Mouse (Mus musculus): ENCODE measurements around the gene Hnrnph3. TPM values are rescaled to one million over a fixed set of nuclear protein-coding genes. Genes with fewer than 3 reads are reported as not detected.

Hnrnph3 gene
- polyA plus RNA-seq, 1 experiment from 2014 or later, result 101 TPM

GRCm38 (mm10) chr10:63025491-63026011 lies 1.5 kb upstream of the Hnrnph3 start:
- H3K9me3 ChIP-seq (ENCODE audit: control insufficient read depth, low read length), result no peaks in the 10 kb centered on the region
- H3K4me3 ChIP-seq (replicated peaks; ENCODE audit: low read depth, low read length), result peak overlapping the region; percentile 94
- peak overlapping the region; percentile 100 for H3K27ac ChIP-seq (replicated peaks; ENCODE audit: low read depth, low read length)
- no peaks in the 10 kb centered on the region for H3K27me3 ChIP-seq (ENCODE audit: control insufficient read depth, insufficient read depth, low read length)
- H3K4me2 ChIP-seq (ENCODE audit: low read length), result peak overlapping the region; percentile 83
- DNase-seq (peak; percentile 78), ATAC-seq (ENCODE audit: low FRiP score, low TSS enrichment) (no peak)
- peaks cover 46% of the 10 kb centered on the region for H3K4me1 ChIP-seq (ENCODE audit: control insufficient read depth, insufficient read depth, low read length)
- under 1% methylated on average over 6 of the region's 6 CpGs for WGBS
- H3K9ac ChIP-seq (replicated peaks; ENCODE audit: low read length), result peak overlapping the region; percentile 100; the same call in 1 of the 2 replicates
- no peaks in the 10 kb centered on the region for H3K36me3 ChIP-seq (ENCODE audit: control insufficient read depth, insufficient read depth, low read length)

- ATAC-seq (ENCODE audit: low FRiP score, low TSS enrichment), result no peak
These were observed 999 bp upstream of the Hnrnph3 start for GRCm38 (mm10) chr10:63025016-63025415.

GRCm38 (mm10) chr10:63024580-63024910 lies 528 bp upstream of the Hnrnph3 start:
- ATAC-seq (ENCODE audit: low FRiP score, low TSS enrichment) (peak; percentile 28), DNase-seq (peak; percentile 78)
- Histone ChIP-seq H3K4me1 (ENCODE audit: control insufficient read depth, insufficient read depth, low read length) (peaks cover 51% of the 10 kb centered on the region), H3K9me3 (ENCODE audit: control insufficient read depth, low read length) (no peaks in the 10 kb centered on the region), H3K4me3 (replicated peaks; ENCODE audit: low read depth, low read length) (peak overlapping the region; percentile 94), H3K27ac (replicated peaks; ENCODE audit: low read depth, low read length) (peak overlapping the region; percentile 100), H3K4me2 (ENCODE audit: low read length) (peak overlapping the region; percentile 83), H3K36me3 (ENCODE audit: control insufficient read depth, insufficient read depth, low read length) (no peaks in the 10 kb centered on the region), H3K9ac (replicated peaks; ENCODE audit: low read length) (peak overlapping the region; percentile 100), H3K27me3 (ENCODE audit: control insufficient read depth, insufficient read depth, low read length) (no peaks in the 10 kb centered on the region)
- under 1% methylated on average over 8 of the region's 8 CpGs for WGBS

More at GRCm38 (mm10) chr10:63025016-63025415, 999 bp upstream of the Hnrnph3 start:
- Histone ChIP-seq H3K4me2 (ENCODE audit: low read length) (peak overlapping the region; percentile 83), H3K9me3 (ENCODE audit: control insufficient read depth, low read length) (no peaks in the 10 kb centered on the region), H3K4me1 (ENCODE audit: control insufficient read depth, insufficient read depth, low read length) (peaks cover 51% of the 10 kb centered on the region), H3K9ac (replicated peaks; ENCODE audit: low read length) (peak overlapping the region; percentile 100), H3K4me3 (replicated peaks; ENCODE audit: low read depth, low read length) (peak overlapping the region; percentile 94), H3K36me3 (ENCODE audit: control insufficient read depth, insufficient read depth, low read length) (no peaks in the 10 kb centered on the region), H3K27me3 (ENCODE audit: control insufficient read depth, insufficient read depth, low read length) (no peaks in the 10 kb centered on the region), H3K27ac (replicated peaks; ENCODE audit: low read depth, low read length) (peak overlapping the region; percentile 100)
- WGBS, result 5% methylated on average over 2 of the region's 2 CpGs
- DNase-seq, result peak; percentile 55

- Histone ChIP-seq H3K4me3 (replicated peaks; ENCODE audit: low read depth, low read length) (peak overlapping the region; percentile 94), H3K4me2 (ENCODE audit: low read length) (peak overlapping the region; percentile 83), H3K27me3 (ENCODE audit: control insufficient read depth, insufficient read depth, low read length) (no peaks in the 10 kb centered on the region), H3K27ac (replicated peaks; ENCODE audit: low read depth, low read length) (peak overlapping the region; percentile 100), H3K36me3 (ENCODE audit: control insufficient read depth, insufficient read depth, low read length) (no peaks in the 10 kb centered on the region), H3K4me1 (ENCODE audit: control insufficient read depth, insufficient read depth, low read length) (peaks cover 58% of the 10 kb centered on the region), H3K9me3 (ENCODE audit: control insufficient read depth, low read length) (no peaks in the 10 kb centered on the region), H3K9ac (replicated peaks; ENCODE audit: low read length) (peak overlapping the region; percentile 100)
- DNase-seq, result peak; percentile 82
- WGBS, result under 1% methylated on average over 68 of the region's 68 CpGs
- peak; percentile 15 for ATAC-seq (ENCODE audit: low FRiP score, low TSS enrichment)
These were observed 782 bp downstream of the Hnrnph3 start for GRCm38 (mm10) chr10:63023121-63023748.

- H3K9ac ChIP-seq (replicated peaks; ENCODE audit: low read length), result peak overlapping the region; percentile 100
- peaks cover 58% of the 10 kb centered on the region for H3K4me1 ChIP-seq (ENCODE audit: control insufficient read depth, insufficient read depth, low read length)
- peaks cover 4% of the 10 kb centered on the region for H3K36me3 ChIP-seq (ENCODE audit: control insufficient read depth, insufficient read depth, low read length)
- WGBS, result under 1% methylated on average over 27 of the region's 27 CpGs
- peak overlapping the region; percentile 94 for H3K4me3 ChIP-seq (replicated peaks; ENCODE audit: low read depth, low read length)
- ATAC-seq (ENCODE audit: low FRiP score, low TSS enrichment) (no peak), DNase-seq (peak; percentile 49)
- H3K27me3 ChIP-seq (ENCODE audit: control insufficient read depth, insufficient read depth, low read length), result no peaks in the 10 kb centered on the region
- H3K27ac ChIP-seq (replicated peaks; ENCODE audit: low read depth, low read length), result peak overlapping the region; percentile 100
- peak overlapping the region; percentile 83 for H3K4me2 ChIP-seq (ENCODE audit: low read length)
- no peaks in the 10 kb centered on the region for H3K9me3 ChIP-seq (ENCODE audit: control insufficient read depth, low read length)
These were observed 1.4 kb downstream of the Hnrnph3 start for GRCm38 (mm10) chr10:63022541-63023120.

GRCm38 (mm10) chr10:63021702-63022101 lies 2.3 kb downstream of the Hnrnph3 start:
- DNase-seq, result no peak

GRCm38 (mm10) chr10:63019304-63019703 lies 4.7 kb downstream of the Hnrnph3 start:
- Histone ChIP-seq H3K9ac (replicated peaks; ENCODE audit: low read length) (no peak overlapping the region), H3K27ac (replicated peaks; ENCODE audit: low read depth, low read length) (no peak overlapping the region), H3K4me1 (ENCODE audit: control insufficient read depth, insufficient read depth, low read length) (peaks cover 34% of the 10 kb centered on the region), H3K27me3 (ENCODE audit: control insufficient read depth, insufficient read depth, low read length) (no peaks in the 10 kb centered on the region), H3K4me2 (ENCODE audit: low read length) (peak overlapping the region; percentile 27), H3K4me3 (replicated peaks; ENCODE audit: low read depth, low read length) (no peak overlapping the region), H3K9me3 (ENCODE audit: control insufficient read depth, low read length) (no peaks in the 10 kb centered on the region), H3K36me3 (ENCODE audit: control insufficient read depth, insufficient read depth, low read length) (peaks cover 38% of the 10 kb centered on the region)
- 82% methylated on average over 6 of the region's 6 CpGs for WGBS
- DNase-seq (no peak), ATAC-seq (ENCODE audit: low FRiP score, low TSS enrichment) (no peak)

More at GRCm38 (mm10) chr10:63021702-63022101, 2.3 kb downstream of the Hnrnph3 start:
- H3K36me3 ChIP-seq (ENCODE audit: control insufficient read depth, insufficient read depth, low read length), result peaks cover 14% of the 10 kb centered on the region
- H3K4me1 ChIP-seq (ENCODE audit: control insufficient read depth, insufficient read depth, low read length), result peaks cover 49% of the 10 kb centered on the region
- H3K27me3 ChIP-seq (ENCODE audit: control insufficient read depth, insufficient read depth, low read length), result no peaks in the 10 kb centered on the region
- 29% methylated on average over 4 of the region's 4 CpGs for WGBS
- no peak for ATAC-seq (ENCODE audit: low FRiP score, low TSS enrichment)
- no peaks in the 10 kb centered on the region for H3K9me3 ChIP-seq (ENCODE audit: control insufficient read depth, low read length)
- no peak overlapping the region for H3K27ac ChIP-seq (replicated peaks; ENCODE audit: low read depth, low read length)
- H3K4me2 ChIP-seq (ENCODE audit: low read length), result peak overlapping the region; percentile 83
- peak overlapping the region; percentile 100 for H3K9ac ChIP-seq (replicated peaks; ENCODE audit: low read length)
- H3K4me3 ChIP-seq (replicated peaks; ENCODE audit: low read depth, low read length), result peak overlapping the region; percentile 94

- no peak overlapping the region for H3K4me2 ChIP-seq (ENCODE audit: low read length)
- H3K4me1 ChIP-seq (ENCODE audit: control insufficient read depth, insufficient read depth, low read length), result peaks cover 7% of the 10 kb centered on the region
- no peak overlapping the region for H3K27ac ChIP-seq (replicated peaks; ENCODE audit: low read depth, low read length)
- WGBS, result 85% methylated on average over 9 of the region's 9 CpGs
- H3K4me3 ChIP-seq (replicated peaks; ENCODE audit: low read depth, low read length), result no peak overlapping the region
- no peaks in the 10 kb centered on the region for H3K27me3 ChIP-seq (ENCODE audit: control insufficient read depth, insufficient read depth, low read length)
- DNase-seq, result no peak
- no peak for ATAC-seq (ENCODE audit: low FRiP score, low TSS enrichment)
- H3K36me3 ChIP-seq (ENCODE audit: control insufficient read depth, insufficient read depth, low read length), result peaks cover 87% of the 10 kb centered on the region
- H3K9ac ChIP-seq (replicated peaks; ENCODE audit: low read length), result no peak overlapping the region
- H3K9me3 ChIP-seq (ENCODE audit: control insufficient read depth, low read length), result no peaks in the 10 kb centered on the region
These were observed 9.8 kb downstream of the Hnrnph3 start for GRCm38 (mm10) chr10:63014168-63014567.
